Mouse (Mus musculus) cerebellum, adult 8-10 months (tissue): ENCODE measurements around the gene Taf1a.

Experiments
- DNase-seq: peaks from one replicate; pipeline ENCODE4 v3.0.0; 2022

Taf1a gene

GRCm38 (mm10) chr1:183417873-183418272, 29.1 kb downstream of the Taf1a start, which contains the start of gene Hhipl2:
TSS of gene Hhipl2 (plus strand) at chr1:183418215.
- no peak for DNase-seq

GRCm38 (mm10) chr1:183419741-183420140, 31.0 kb downstream of the Taf1a start:
- no peak for DNase-seq

GRCm38 (mm10) chr1:183420296-183420695, 31.5 kb downstream of the Taf1a start:
- no peak for DNase-seq

GRCm38 (mm10) chr1:183424100-183424499, 35.3 kb downstream of the Taf1a start:
- no peak for DNase-seq

DNA sequence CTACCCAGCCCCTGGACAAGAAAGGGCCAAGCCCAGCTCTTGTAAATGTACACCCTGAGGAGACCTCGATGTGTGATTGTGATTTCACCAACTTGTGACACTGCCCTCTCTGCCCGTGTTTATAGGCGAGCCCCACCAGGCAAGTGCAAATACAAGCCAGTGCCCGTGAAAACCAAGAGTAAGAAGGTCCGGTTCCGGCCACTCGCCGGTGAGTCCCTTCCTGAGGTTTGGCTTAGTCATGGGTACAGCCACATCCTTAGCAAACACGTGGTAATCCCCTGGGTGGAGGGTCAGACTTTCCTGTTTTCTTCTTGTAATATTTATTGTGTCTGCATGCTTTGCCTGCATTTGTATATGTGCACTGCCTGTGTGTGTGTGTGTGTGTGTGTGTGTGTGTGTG, 46.1 kb downstream of the Taf1a start:
- DNase-seq = no peak

- peak; percentile 69 for DNase-seq
Observed at GRCm38 (mm10) chr1:183439036-183439435, 50.3 kb downstream of the Taf1a start.

GRCm38 (mm10) chr1:183442015-183442774, 53.4 kb downstream of the Taf1a start:
- peak; percentile 80 for DNase-seq

GRCm38 (mm10) chr1:183453066-183453465, 64.3 kb downstream of the Taf1a start:
- DNase-seq = no peak
